Mouse (Mus musculus): ENCODE results near the gene Zfp300. TPM values are rescaled to one million over a fixed set of nuclear protein-coding genes. Genes with fewer than 3 reads are reported as not detected.

Gene Zfp300
- 2.1 and 3.0 TPM in 2 replicates for polyA plus RNA-seq (2014; fragmentation: Nextera tagmentation; extraction: Ambion mirVana)

- Histone ChIP-seq H3K4me1 (ENCODE audit: control insufficient read depth, insufficient read depth, low read length) (no peaks in the 10 kb centered on the region), H3K36me3 (ENCODE audit: control insufficient read depth, insufficient read depth, low read length) (no peaks in the 10 kb centered on the region), H3K9me3 (ENCODE audit: control insufficient read depth, low read depth, low read length) (no peaks in the 10 kb centered on the region), H3K9ac (replicated peaks; ENCODE audit: low read depth, low read length) (0 out of 2 replicates have a peak within 1 kb of the TSS, but pooled peaks have one; percentile 14), H3K27me3 (ENCODE audit: control insufficient read depth, insufficient read depth, low read length) (no peaks in the 10 kb centered on the region), H3K4me3 (ENCODE audit: low read depth, low read length) (peak within 1 kb of the TSS; percentile 37), H3K27ac (ENCODE audit: low read length) (peak within 1 kb of the TSS; percentile 52; the same call in 1 of the 2 replicates), H3K4me2 (replicated peaks; ENCODE audit: low read depth, low read length) (peak within 1 kb of the TSS; percentile 42)
- ATAC-seq (ENCODE audit: insufficient number of reproducible peaks, insufficient read depth, low FRiP score, low read depth): peak; percentile 75; the same call in 1 of the 2 replicates
- 23% methylated on average over 27 of the region's 27 CpGs for WGBS
Measured at GRCm38 (mm10) chrX:21088983-21089866, at the start of gene Zfp300. Gene Zfp300, minus strand, starts transcription at chrX:21089527.

- WGBS: 80% methylated on average over 4 of the region's 4 CpGs
- Histone ChIP-seq H3K4me2 (replicated peaks; ENCODE audit: low read depth, low read length) (no peak within 1 kb of the TSS), H3K36me3 (ENCODE audit: control insufficient read depth, insufficient read depth, low read length) (no peaks in the 10 kb centered on the region), H3K9ac (replicated peaks; ENCODE audit: low read depth, low read length) (no peak within 1 kb of the TSS), H3K27ac (ENCODE audit: low read length) (no peak within 1 kb of the TSS), H3K4me1 (ENCODE audit: control insufficient read depth, insufficient read depth, low read length) (no peaks in the 10 kb centered on the region), H3K27me3 (ENCODE audit: control insufficient read depth, insufficient read depth, low read length) (no peaks in the 10 kb centered on the region), H3K4me3 (ENCODE audit: low read depth, low read length) (no peak within 1 kb of the TSS), H3K9me3 (ENCODE audit: control insufficient read depth, low read depth, low read length) (no peaks in the 10 kb centered on the region)
- no peak for ATAC-seq (ENCODE audit: insufficient number of reproducible peaks, insufficient read depth, low FRiP score, low read depth)
Measured at GRCm38 (mm10) chrX:21115520-21115919, 26.2 kb upstream of the Zfp300 start, which contains the start of gene Ssxa1. Gene Ssxa1, plus strand, starts transcription at chrX:21115820.

- 52% methylated on average over 7 of the region's 7 CpGs for WGBS
- Histone ChIP-seq H3K9ac (replicated peaks; ENCODE audit: low read depth, low read length) (no peak overlapping the region), H3K27me3 (ENCODE audit: control insufficient read depth, insufficient read depth, low read length) (no peaks in the 10 kb centered on the region), H3K27ac (ENCODE audit: low read length) (no peak overlapping the region), H3K4me2 (replicated peaks; ENCODE audit: low read depth, low read length) (peak overlapping the region; percentile 42), H3K4me1 (ENCODE audit: control insufficient read depth, insufficient read depth, low read length) (no peaks in the 10 kb centered on the region), H3K9me3 (ENCODE audit: control insufficient read depth, low read depth, low read length) (no peaks in the 10 kb centered on the region), H3K4me3 (ENCODE audit: low read depth, low read length) (peak overlapping the region; percentile 37; the same call in 1 of the 2 replicates), H3K36me3 (ENCODE audit: control insufficient read depth, insufficient read depth, low read length) (no peaks in the 10 kb centered on the region)
- no peak for ATAC-seq (ENCODE audit: insufficient number of reproducible peaks, insufficient read depth, low FRiP score, low read depth)
Measured at GRCm38 (mm10) chrX:21089867-21090239, 526 bp upstream of the Zfp300 start.

GRCm38 (mm10) chrX:21088645-21088982 is 713 bp downstream of the Zfp300 start:
- no peaks in the 10 kb centered on the region for H3K36me3 ChIP-seq (ENCODE audit: control insufficient read depth, insufficient read depth, low read length)
- H3K4me3 ChIP-seq (ENCODE audit: low read depth, low read length): peak overlapping the region; percentile 37
- 41% methylated on average over 6 of the region's 6 CpGs for WGBS
- no peaks in the 10 kb centered on the region for H3K27me3 ChIP-seq (ENCODE audit: control insufficient read depth, insufficient read depth, low read length)
- H3K9ac ChIP-seq (replicated peaks; ENCODE audit: low read depth, low read length): no peak overlapping the region
- no peaks in the 10 kb centered on the region for H3K9me3 ChIP-seq (ENCODE audit: control insufficient read depth, low read depth, low read length)
- no peak overlapping the region for H3K27ac ChIP-seq (ENCODE audit: low read length)
- ATAC-seq (ENCODE audit: insufficient number of reproducible peaks, insufficient read depth, low FRiP score, low read depth): 0 out of 2 replicates have a peak, but pooled peaks have one; percentile 33
- H3K4me2 ChIP-seq (replicated peaks; ENCODE audit: low read depth, low read length): peak overlapping the region; percentile 42
- H3K4me1 ChIP-seq (ENCODE audit: control insufficient read depth, insufficient read depth, low read length): no peaks in the 10 kb centered on the region

GRCm38 (mm10) chrX:21068106-21068505 is 21.2 kb downstream of the Zfp300 start, which contains the start of gene Spaca5:
Gene Spaca5, plus strand, starts transcription at chrX:21068406.
- Histone ChIP-seq H3K4me1 (ENCODE audit: control insufficient read depth, insufficient read depth, low read length) (no peaks in the 10 kb centered on the region), H3K27me3 (ENCODE audit: control insufficient read depth, insufficient read depth, low read length) (no peaks in the 10 kb centered on the region), H3K27ac (ENCODE audit: low read length) (no peak within 1 kb of the TSS), H3K4me2 (replicated peaks; ENCODE audit: low read depth, low read length) (no peak within 1 kb of the TSS), H3K9me3 (ENCODE audit: control insufficient read depth, low read depth, low read length) (no peaks in the 10 kb centered on the region), H3K36me3 (ENCODE audit: control insufficient read depth, insufficient read depth, low read length) (no peaks in the 10 kb centered on the region), H3K9ac (replicated peaks; ENCODE audit: low read depth, low read length) (no peak within 1 kb of the TSS), H3K4me3 (ENCODE audit: low read depth, low read length) (no peak within 1 kb of the TSS)
- no peak for ATAC-seq (ENCODE audit: insufficient number of reproducible peaks, insufficient read depth, low FRiP score, low read depth)

GRCm38 (mm10) chrX:21062544-21062890 is 26.8 kb downstream of the Zfp300 start:
- no peak overlapping the region for H3K27ac ChIP-seq (ENCODE audit: low read length)
- 73% methylated on average over 3 of the region's 3 CpGs for WGBS
- H3K4me1 ChIP-seq (ENCODE audit: control insufficient read depth, insufficient read depth, low read length): no peaks in the 10 kb centered on the region
- no peaks in the 10 kb centered on the region for H3K9me3 ChIP-seq (ENCODE audit: control insufficient read depth, low read depth, low read length)
- H3K27me3 ChIP-seq (ENCODE audit: control insufficient read depth, insufficient read depth, low read length): no peaks in the 10 kb centered on the region
- no peak overlapping the region for H3K9ac ChIP-seq (replicated peaks; ENCODE audit: low read depth, low read length)
- H3K4me3 ChIP-seq (ENCODE audit: low read depth, low read length): peak overlapping the region; percentile 43
- H3K36me3 ChIP-seq (ENCODE audit: control insufficient read depth, insufficient read depth, low read length): no peaks in the 10 kb centered on the region
- no peak for ATAC-seq (ENCODE audit: insufficient number of reproducible peaks, insufficient read depth, low FRiP score, low read depth)
- H3K4me2 ChIP-seq (replicated peaks; ENCODE audit: low read depth, low read length): peak overlapping the region; percentile 25; the same call in 1 of the 2 replicates

- Histone ChIP-seq H3K4me1 (ENCODE audit: control insufficient read depth, insufficient read depth, low read length) (no peaks in the 10 kb centered on the region), H3K4me2 (replicated peaks; ENCODE audit: low read depth, low read length) (peak within 1 kb of the TSS; percentile 39), H3K4me3 (ENCODE audit: low read depth, low read length) (peak within 1 kb of the TSS; percentile 43), H3K9ac (replicated peaks; ENCODE audit: low read depth, low read length) (peak within 1 kb of the TSS; percentile 21; the same call in 1 of the 2 replicates), H3K9me3 (ENCODE audit: control insufficient read depth, low read depth, low read length) (no peaks in the 10 kb centered on the region), H3K36me3 (ENCODE audit: control insufficient read depth, insufficient read depth, low read length) (no peaks in the 10 kb centered on the region), H3K27me3 (ENCODE audit: control insufficient read depth, insufficient read depth, low read length) (no peaks in the 10 kb centered on the region), H3K27ac (ENCODE audit: low read length) (no peak within 1 kb of the TSS)
- ATAC-seq (ENCODE audit: insufficient number of reproducible peaks, insufficient read depth, low FRiP score, low read depth): peak; percentile 92
- WGBS: 22% methylated on average over 25 of the region's 25 CpGs
Measured at GRCm38 (mm10) chrX:21061866-21062543, 27.3 kb downstream of the Zfp300 start, which contains the start of gene Zfp182. Gene Zfp182, minus strand, starts transcription at chrX:21062316.

GRCm38 (mm10) chrX:21061460-21061859 is 27.9 kb downstream of the Zfp300 start:
- 23% methylated on average over 9 of the region's 9 CpGs for WGBS

More at GRCm38 (mm10) chrX:21061460-21061859, 27.9 kb downstream of the Zfp300 start:
- Histone ChIP-seq H3K4me3 (ENCODE audit: low read depth, low read length) (peak overlapping the region; percentile 43), H3K36me3 (ENCODE audit: control insufficient read depth, insufficient read depth, low read length) (no peaks in the 10 kb centered on the region), H3K4me2 (replicated peaks; ENCODE audit: low read depth, low read length) (peak overlapping the region; percentile 39), H3K27ac (ENCODE audit: low read length) (no peak overlapping the region), H3K27me3 (ENCODE audit: control insufficient read depth, insufficient read depth, low read length) (no peaks in the 10 kb centered on the region), H3K4me1 (ENCODE audit: control insufficient read depth, insufficient read depth, low read length) (no peaks in the 10 kb centered on the region), H3K9me3 (ENCODE audit: control insufficient read depth, low read depth, low read length) (no peaks in the 10 kb centered on the region), H3K9ac (replicated peaks; ENCODE audit: low read depth, low read length) (peak overlapping the region; percentile 21; the same call in 1 of the 2 replicates)
- 0 out of 2 replicates have a peak, but pooled peaks have one; percentile 10 for ATAC-seq (ENCODE audit: insufficient number of reproducible peaks, insufficient read depth, low FRiP score, low read depth)

All from stomach, embryonic 14.5 days (tissue).